Mouse (Mus musculus): ENCODE results near the gene Dnaic2. TPM values are rescaled to one million over a fixed set of nuclear protein-coding genes. Genes with fewer than 3 reads are reported as not detected.

The Dnaic2 gene
- polyA plus RNA-seq, 1 experiment from 2014 or later, result 0.27 TPM

DNA sequence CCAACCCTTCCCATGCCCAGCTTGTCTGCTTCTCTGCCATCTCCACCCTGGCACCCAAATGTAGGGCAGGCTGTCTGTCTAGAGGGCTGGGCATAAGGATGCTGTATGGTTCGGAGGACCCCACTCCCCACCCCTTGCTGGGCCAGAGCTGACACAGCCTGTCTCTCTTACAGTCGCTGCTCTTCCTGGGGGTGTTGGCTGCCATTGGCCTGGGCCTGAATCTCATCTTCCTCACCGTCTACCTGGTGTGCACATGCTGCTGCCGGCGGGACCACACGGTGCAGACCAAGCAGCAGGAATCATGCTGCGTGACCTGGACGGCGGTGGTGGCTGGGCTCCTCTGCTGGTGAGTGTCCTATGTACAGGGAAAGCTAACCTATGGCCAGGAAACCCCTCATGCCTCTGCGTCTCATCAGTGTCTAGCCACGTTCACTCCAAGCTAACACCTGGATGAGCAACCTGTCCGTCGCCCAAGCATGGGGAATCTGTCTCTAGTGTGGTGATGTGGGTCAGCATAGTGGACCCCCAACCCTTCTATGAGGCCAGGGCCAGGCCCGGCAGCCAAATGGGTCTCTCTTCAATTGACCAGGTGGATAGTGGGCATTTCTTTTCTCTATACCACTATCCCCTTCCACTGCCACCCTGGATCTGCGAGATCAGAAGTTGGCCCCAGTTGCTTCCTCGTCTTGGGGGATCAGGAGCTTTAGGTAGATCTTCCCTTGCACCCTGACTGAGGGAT is 40.8 kb upstream of the Dnaic2 start:
- in situ Hi-C loops (cut with MboI; ENCODE audit: low pct_unique_long_range_greater_than_20kb), result no loop called here
- CTCF ChIA-PET, result no interaction called here
- H3K27me3 ChIP-seq, result no peaks in the 10 kb centered on the region
- no peak for TF ChIP-seq CTCF (IDR thresholded peaks at IDR 0.05)
- DNase-seq (ENCODE audit: low read depth, low spot score) (no peak), ATAC-seq (no peak)
- POLR2A ChIA-PET, result interaction anchor here (0.8 kb wide), 1 partner anchor 41 kb away, joined by 3 read pairs; the partner anchor contains the start of gene Dnaic2

DNA sequence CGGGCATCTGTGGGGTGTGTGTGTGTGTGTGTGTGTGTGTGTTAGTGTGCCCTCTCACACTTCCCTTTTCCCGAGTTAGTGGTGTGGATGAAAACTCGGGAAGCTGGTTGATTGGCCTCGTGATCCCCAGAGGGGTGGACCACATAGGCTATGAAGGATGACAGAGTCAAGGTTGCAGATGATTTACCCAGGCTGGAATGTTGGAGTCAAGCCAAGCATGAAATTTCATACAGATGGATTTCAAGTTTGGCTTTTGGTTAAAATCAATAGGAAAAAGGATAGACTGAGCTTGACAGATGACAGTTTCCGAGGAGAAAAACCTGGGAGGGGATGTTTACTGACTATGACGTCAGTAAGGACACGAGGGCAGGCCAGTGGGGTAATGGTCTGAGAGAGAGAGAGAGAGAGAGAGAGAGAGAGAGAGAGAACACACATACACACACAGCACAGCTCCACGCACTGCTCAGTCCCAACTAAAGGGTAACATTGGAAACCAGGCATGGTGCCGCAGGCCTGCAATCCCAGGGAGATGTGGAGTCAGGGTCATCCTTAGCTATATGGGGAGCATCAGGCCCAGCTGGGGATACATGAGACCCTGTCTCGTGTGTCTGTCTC is 39.5 kb upstream of the Dnaic2 start:
- CTCF ChIA-PET, result interaction anchor here (0.7 to 1.4 kb wide), 4 partner anchors 9 to 19 kb away, joined by 3 to 6 read pairs (median 4); partner anchors contain the start of gene Rpl38
- TF ChIP-seq CTCF (IDR thresholded peaks at IDR 0.05), result no peak
- no peaks in the 10 kb centered on the region for H3K27me3 ChIP-seq
- POLR2A ChIA-PET, result no interaction called here
- in situ Hi-C loops (cut with MboI; ENCODE audit: low pct_unique_long_range_greater_than_20kb), result no loop called here
- DNase-seq (ENCODE audit: low read depth, low spot score), result peak; percentile 84
- ATAC-seq, result peak; percentile 37

DNA sequence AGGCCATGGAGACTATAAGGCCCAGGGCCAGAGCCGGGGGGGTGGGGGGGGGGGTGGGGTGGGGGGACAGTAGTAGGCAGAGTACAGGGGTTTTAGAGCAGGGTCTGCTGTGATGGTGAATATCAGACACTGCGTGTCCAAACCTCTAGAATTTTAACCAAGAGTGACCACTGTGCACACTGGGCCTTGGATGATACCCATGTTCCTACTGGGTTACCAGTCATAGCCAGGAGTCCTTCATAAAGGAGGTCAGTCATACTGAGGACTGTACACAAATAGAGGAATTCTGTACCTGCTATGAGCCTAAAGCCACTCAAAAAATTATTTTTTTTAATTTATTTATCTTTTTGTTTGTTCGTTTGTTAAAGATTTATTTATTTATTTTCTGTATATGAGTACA is 38.5 kb upstream of the Dnaic2 start:
- no peak for TF ChIP-seq CTCF (IDR thresholded peaks at IDR 0.05)
- ATAC-seq (no peak), DNase-seq (ENCODE audit: low read depth, low spot score) (no peak)
- ChIA-PET POLR2A (no interaction called here), CTCF (interaction anchor here (1.4 kb wide), 1 partner anchor 15 kb away, joined by 6 read pairs; no protein-coding TSS in a partner anchor)
- no peaks in the 10 kb centered on the region for H3K27me3 ChIP-seq
- in situ Hi-C loops (cut with MboI; ENCODE audit: low pct_unique_long_range_greater_than_20kb), result no loop called here

DNA sequence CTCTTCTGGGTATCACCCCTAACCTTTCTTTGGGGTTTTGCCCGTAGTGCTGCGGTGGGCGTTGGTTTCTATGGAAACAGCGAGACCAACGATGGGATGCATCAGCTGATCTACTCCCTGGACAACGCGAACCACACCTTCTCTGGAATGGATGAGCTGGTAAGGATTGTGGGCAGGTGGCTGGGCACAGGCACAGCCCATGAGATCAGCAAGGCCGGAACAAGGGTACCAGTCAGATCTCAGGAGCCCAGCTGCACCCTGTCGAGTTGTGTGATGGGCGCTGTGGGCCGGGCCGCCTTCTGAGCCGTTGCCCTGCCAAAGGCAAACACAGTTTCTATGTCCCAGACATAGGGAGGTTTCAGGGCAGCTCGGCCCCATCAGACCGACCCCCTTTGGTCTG is 37.0 kb upstream of the Dnaic2 start:
- CTCF ChIA-PET, result interaction anchor here (1.2 kb wide), 1 partner anchor 55 kb away, joined by 3 read pairs; no protein-coding TSS in a partner anchor
- H3K27me3 ChIP-seq, result no peaks in the 10 kb centered on the region
- in situ Hi-C loops (cut with MboI; ENCODE audit: low pct_unique_long_range_greater_than_20kb), result no loop called here
- DNase-seq (ENCODE audit: low read depth, low spot score) (no peak), ATAC-seq (no peak)
- TF ChIP-seq CTCF (IDR thresholded peaks at IDR 0.05), result no peak
- POLR2A ChIA-PET, result interaction anchor here (0.6 kb wide), 1 partner anchor 27 kb away, joined by 3 read pairs; no protein-coding TSS in a partner anchor

DNA sequence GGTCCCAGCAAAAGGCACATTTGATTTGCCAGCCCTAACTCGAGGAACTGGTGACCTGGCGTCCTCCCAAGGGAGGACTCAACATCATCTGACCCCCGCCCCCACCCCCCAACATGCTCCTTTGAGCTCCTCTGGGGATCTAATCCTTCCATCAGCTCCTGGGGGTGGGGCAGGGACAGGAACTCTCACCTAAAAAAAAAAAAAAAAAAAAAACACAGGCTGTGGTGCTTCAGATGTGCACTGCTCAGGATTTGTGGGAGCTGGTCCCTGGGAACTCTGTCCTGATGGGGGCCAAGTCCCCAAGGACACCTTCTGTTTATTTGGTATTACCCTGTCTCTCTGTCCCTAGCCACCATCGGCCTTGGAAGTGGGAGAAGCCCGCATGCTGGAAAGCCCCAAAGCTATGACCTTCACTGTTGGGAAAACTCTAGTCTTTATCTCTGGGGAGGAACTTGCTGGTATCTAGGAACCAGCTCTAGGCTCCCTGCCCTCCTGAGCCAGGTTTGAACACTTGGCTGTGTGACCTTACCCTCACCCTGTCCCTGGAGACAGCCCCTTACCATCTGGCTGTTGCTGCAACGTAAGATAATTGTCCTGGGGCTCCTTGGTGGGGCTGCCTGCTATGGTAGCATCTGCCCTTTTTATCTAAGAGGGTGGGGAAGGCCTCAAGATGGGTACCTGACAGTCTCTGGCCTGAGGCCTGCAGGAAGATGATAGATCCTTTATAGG is 35.6 kb upstream of the Dnaic2 start:
- ChIA-PET POLR2A (interaction anchor here (0.6 kb wide), 1 partner anchor 268 kb away, joined by 3 read pairs; no protein-coding TSS in a partner anchor), CTCF (no interaction called here)
- TF ChIP-seq CTCF (IDR thresholded peaks at IDR 0.05), result no peak
- ATAC-seq (no peak), DNase-seq (ENCODE audit: low read depth, low spot score) (no peak)
- no peaks in the 10 kb centered on the region for H3K27me3 ChIP-seq
- in situ Hi-C loops (cut with MboI; ENCODE audit: low pct_unique_long_range_greater_than_20kb), result no loop called here

DNA sequence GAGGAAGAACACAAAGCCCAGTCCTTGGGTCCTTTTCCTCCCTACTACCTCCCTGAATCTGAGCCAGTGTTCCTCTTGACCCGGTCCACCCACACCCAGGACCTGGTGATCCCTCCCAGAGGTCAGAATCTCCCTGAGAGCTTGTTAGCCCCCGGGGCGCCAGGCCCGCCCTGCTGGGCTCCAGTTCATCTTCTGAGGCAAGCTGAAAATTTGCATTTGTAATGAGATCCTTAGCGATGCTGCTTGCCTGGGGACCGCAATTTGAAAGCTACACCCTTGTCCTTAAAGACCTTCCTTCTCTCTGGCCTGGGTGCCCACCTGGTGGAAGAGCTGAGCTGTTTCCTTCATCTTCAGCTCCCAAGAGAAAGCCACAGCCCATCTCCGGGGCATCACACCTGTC is 34.6 kb upstream of the Dnaic2 start:
- no peak for TF ChIP-seq CTCF (IDR thresholded peaks at IDR 0.05)
- ATAC-seq (no peak), DNase-seq (ENCODE audit: low read depth, low spot score) (no peak)
- ChIA-PET POLR2A (no interaction called here), CTCF (interaction anchor here (1.4 kb wide), 1 partner anchor 30 kb away, joined by 3 read pairs; no protein-coding TSS in a partner anchor)
- in situ Hi-C loops (cut with MboI; ENCODE audit: low pct_unique_long_range_greater_than_20kb), result no loop called here
- H3K27me3 ChIP-seq, result no peaks in the 10 kb centered on the region

DNA sequence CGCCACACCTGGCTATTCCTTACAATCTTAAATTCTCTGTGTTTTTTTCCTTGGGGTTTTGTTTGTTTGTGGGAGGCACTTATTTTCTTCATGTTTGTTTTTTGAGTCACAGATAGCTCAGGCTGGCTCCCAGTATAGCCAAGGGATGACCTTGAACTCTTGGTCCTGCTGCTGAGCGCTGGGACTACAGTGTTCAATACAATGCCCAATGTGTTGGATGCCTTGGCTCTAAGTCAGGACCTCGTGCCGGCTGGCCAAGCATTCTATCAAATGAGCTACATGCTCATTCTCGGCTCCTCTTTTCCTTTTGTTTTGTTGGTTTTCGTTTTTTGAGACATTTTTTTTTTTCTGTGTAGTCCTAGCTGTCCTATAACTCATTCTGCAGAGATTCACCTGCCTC is 33.8 kb upstream of the Dnaic2 start:
- in situ Hi-C loops (cut with MboI; ENCODE audit: low pct_unique_long_range_greater_than_20kb), result no loop called here
- no peak for TF ChIP-seq CTCF (IDR thresholded peaks at IDR 0.05)
- ATAC-seq (no peak), DNase-seq (ENCODE audit: low read depth, low spot score) (no peak)
- H3K27me3 ChIP-seq, result no peaks in the 10 kb centered on the region
- ChIA-PET CTCF (interaction anchor here (1.4 kb wide), 1 partner anchor 29 kb away, joined by 3 read pairs; no protein-coding TSS in a partner anchor), POLR2A (no interaction called here)

DNA sequence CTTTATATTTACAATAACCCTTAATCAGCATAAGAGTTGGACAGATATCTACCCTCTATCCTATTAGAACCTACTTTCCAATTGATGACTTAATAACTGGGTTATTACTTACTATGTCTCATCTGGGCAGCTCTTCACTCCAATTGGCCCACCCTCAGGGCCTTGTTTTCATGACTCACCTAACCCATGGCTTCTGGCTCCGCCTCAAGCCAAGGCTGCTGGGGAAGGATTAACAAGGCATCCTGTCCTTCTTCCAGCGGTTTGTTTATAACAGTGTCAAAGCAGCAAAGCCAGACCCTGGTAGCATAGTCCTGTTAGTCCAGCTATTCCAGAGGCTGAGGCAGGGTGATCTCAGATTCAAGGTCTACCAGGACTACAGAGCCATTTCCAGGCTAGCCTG is 32.8 kb upstream of the Dnaic2 start:
- in situ Hi-C loops (cut with MboI; ENCODE audit: low pct_unique_long_range_greater_than_20kb), result no loop called here
- no peaks in the 10 kb centered on the region for H3K27me3 ChIP-seq
- ATAC-seq (no peak), DNase-seq (ENCODE audit: low read depth, low spot score) (no peak)
- POLR2A ChIA-PET, result no interaction called here
- CTCF ChIA-PET, result no interaction called here
- TF ChIP-seq CTCF (IDR thresholded peaks at IDR 0.05), result no peak

DNA sequence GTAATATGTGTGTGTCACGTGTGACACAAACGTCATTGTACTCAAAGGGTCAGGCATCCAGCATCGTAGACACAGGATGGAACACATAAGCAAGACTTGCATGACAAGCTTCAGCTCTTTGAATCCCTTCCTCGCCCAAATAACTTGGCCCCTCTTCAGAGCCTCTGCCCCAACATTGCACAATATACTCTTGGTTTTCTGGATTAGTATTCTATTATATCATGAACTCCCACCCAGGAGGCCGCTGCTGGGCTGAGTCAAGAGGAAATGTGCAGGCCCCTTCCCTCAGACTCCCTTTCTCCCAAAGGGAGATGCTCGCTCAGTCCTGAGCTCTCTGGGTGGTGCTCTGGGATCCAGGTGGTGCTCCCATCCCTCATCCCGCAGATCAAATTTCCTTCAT is 28.7 kb upstream of the Dnaic2 start:
- in situ Hi-C loops (cut with MboI; ENCODE audit: low pct_unique_long_range_greater_than_20kb), result no loop called here
- POLR2A ChIA-PET, result no interaction called here
- H3K27me3 ChIP-seq, result no peaks in the 10 kb centered on the region
- CTCF ChIA-PET, result no interaction called here
- DNase-seq (ENCODE audit: low read depth, low spot score) (no peak), ATAC-seq (no peak)
- TF ChIP-seq CTCF (IDR thresholded peaks at IDR 0.05), result no peak

DNA sequence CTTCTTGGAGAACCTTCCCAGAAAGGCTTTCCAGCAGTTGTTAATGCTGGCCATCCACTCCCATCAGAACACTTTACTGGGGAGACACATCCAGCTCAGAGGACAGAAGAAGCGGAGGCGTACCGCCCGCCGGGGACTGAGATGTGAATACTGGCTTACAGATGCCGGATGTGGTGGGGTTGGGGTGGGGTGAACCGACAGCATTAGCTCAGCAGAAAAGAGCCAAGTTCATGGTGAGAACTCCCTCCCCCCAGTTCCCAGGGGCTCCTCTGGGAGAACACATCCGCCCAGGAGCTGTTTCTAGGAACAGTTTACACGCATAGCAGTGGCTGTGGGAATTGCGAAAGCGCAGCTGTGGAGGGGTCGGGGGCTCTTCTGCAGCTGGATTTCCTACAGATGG is 27.7 kb upstream of the Dnaic2 start:
- TF ChIP-seq CTCF (IDR thresholded peaks at IDR 0.05), result no peak
- ChIA-PET POLR2A (no interaction called here), CTCF (interaction anchor here (1.2 kb wide), 1 partner anchor 19 kb away, joined by 4 read pairs; no protein-coding TSS in a partner anchor)
- ATAC-seq (no peak), DNase-seq (ENCODE audit: low read depth, low spot score) (no peak)
- no peaks in the 10 kb centered on the region for H3K27me3 ChIP-seq
- in situ Hi-C loops (cut with MboI; ENCODE audit: low pct_unique_long_range_greater_than_20kb), result no loop called here
